Mouse (Mus musculus): ENCODE data around the gene Clrn1. TPM values are rescaled to one million over a fixed set of nuclear protein-coding genes. Genes with fewer than 3 reads are reported as not detected.

The Clrn1 gene
- total RNA-seq, 2 experiments from 2014 or later: not detected

GRCm38 (mm10) chr3:58831586-58831985, 53.6 kb downstream of the Clrn1 start:
- DNase-seq: no peak

GRCm38 (mm10) chr3:58829926-58830325, 55.2 kb downstream of the Clrn1 start:
- no peak for DNase-seq

GRCm38 (mm10) chr3:58828366-58829153, 56.6 kb downstream of the Clrn1 start:
- DNase-seq: no peak

- DNase-seq: no peak
These were observed 58.9 kb downstream of the Clrn1 start for GRCm38 (mm10) chr3:58826266-58826665.

- DNase-seq: no peak
These were observed 62.9 kb downstream of the Clrn1 start, which contains the start of gene Mindy4b-ps for GRCm38 (mm10) chr3:58822211-58822610. Mindy4b-ps (minus strand) TSS chr3:58822311.

GRCm38 (mm10) chr3:58817337-58817736, 67.8 kb downstream of the Clrn1 start:
- peak; percentile 70 for DNase-seq

- peak; percentile 61 for DNase-seq
These were observed 70.9 kb downstream of the Clrn1 start for GRCm38 (mm10) chr3:58814191-58814590.

- no peak for DNase-seq
These were observed 74.8 kb downstream of the Clrn1 start for GRCm38 (mm10) chr3:58810353-58810752.

GRCm38 (mm10) chr3:58809111-58809915, 75.8 kb downstream of the Clrn1 start:
- no peak for DNase-seq

- DNase-seq: peak; percentile 13
These were observed 76.5 kb downstream of the Clrn1 start for GRCm38 (mm10) chr3:58808636-58809035.

GRCm38 (mm10) chr3:58804745-58805144, 80.4 kb downstream of the Clrn1 start:
- no peak for DNase-seq

GRCm38 (mm10) chr3:58798676-58799075, 86.5 kb downstream of the Clrn1 start:
- DNase-seq: no peak

GRCm38 (mm10) chr3:58798245-58798644, 86.9 kb downstream of the Clrn1 start:
- DNase-seq: no peak

Other genes with a start within 250 kb of the Clrn1 start
- gene Erich6, start 248.1 kb downstream of the Clrn1 start, total RNA-seq (2021): under 1 TPM in 1 of 2 experiments, not detected in 1; 0.12 TPM
- 10 to 100 TPM; 13.5 to 19.0 TPM for gene Siah2, start 192.9 kb downstream of the Clrn1 start, total RNA-seq (2021)
- not detected for gene Mindy4b-ps, start 63.0 kb downstream of the Clrn1 start, total RNA-seq (2021)
- 10 to 100 TPM; 11.2 to 14.4 TPM for gene Med12l, start 120.5 kb upstream of the Clrn1 start, total RNA-seq (2021)
- under 1 TPM; 0.76 to 0.87 TPM for gene Gpr171, start 216.5 kb upstream of the Clrn1 start, total RNA-seq (2021)

Measured in adrenal gland, postnatal 10 days (tissue).